Mouse (Mus musculus) liver, postnatal 0 days (tissue): ENCODE data around the gene Bmp3.

Experiments used
- CTCF ChIP-seq: sonication (generic); IDR thresholded peaks from 2 replicates; pipeline ENCODE4 v1.5.1; 2016; ENCODE audit warnings: antibody characterized with exemption, low read depth
- EP300 ChIP-seq: IDR thresholded peaks from 2 replicates; pipeline ENCODE4 v1.6.1; 2016; ENCODE audit warnings: antibody characterized with exemption, low read depth, mild to moderate bottlenecking

DNA sequence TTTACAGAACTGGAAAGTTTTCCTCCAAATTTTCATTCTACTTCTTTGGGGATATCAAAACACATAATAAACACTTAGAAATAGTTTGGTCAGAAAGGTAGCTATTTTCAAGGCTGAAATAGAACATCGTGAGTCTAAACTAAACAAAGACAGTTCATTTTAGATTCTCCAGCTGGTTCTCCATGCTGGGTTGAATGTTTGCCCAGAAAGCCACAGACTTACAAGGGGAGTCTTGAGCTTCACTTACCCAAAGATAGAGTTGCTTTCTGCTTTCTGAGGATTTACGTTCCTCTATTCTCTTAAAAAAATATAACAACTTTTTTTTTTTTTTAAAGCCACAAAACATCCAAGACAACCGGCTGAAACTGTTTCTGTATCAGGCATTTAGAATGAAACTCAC is 40.1 kb downstream of the Bmp3 start:
- TF ChIP-seq CTCF (no peak), EP300 (no peak)
